Mouse (Mus musculus): ENCODE measurements around the gene Mcm10.
A peak's percentile ranks its signal among the peaks of the same experiment; 100 is the strongest.

Mcm10 gene

DNA sequence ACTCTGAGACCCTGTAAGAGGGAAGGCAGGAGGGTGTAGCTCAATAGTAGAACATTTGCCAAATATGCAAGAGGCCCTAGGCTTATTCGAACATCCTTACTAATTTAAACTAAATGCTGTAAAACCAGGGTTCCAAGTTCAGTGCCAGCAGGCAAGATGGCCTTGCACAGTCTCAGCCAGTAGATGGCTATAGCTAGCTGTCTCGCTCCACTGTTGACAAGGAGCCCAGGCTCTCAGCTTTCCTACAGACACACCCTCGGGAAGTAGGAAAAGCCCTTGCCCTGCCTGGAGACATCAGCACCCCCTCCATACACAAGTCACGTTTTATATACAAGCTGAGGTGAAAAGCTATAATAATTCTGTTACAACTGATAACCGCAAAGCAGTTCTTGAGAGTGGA lies 20.1 kb upstream of the Mcm10 start:
- no peak for DNase-seq (ENCODE audit: low read depth, low spot score)

DNA sequence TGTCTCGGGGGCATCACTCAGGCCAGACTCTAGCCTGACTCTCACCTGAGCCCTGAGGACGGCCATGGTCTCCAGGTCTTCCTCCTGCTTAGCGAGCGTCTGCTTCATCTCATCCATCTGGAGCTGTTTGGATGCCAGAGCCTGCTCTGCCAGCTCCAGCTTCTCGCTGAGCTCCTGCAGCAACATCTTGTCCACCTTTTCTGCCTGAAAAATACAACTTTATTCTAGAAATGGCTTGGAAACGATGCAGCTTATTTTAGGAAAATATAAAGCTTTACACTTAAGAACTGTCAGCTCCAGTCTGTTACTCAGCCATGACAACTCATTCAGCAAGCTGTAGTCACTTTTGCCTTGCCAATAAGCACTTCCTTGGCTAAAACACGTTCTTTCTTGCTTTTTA lies 18.6 kb upstream of the Mcm10 start:
- peak; percentile 71 for DNase-seq (ENCODE audit: low read depth, low spot score)

GRCm38 (mm10) chr2:5029808-5030207 lies 17.2 kb upstream of the Mcm10 start:
- DNase-seq (ENCODE audit: low read depth, low spot score), result no peak

- DNase-seq (ENCODE audit: low read depth, low spot score), result no peak
Measured at GRCm38 (mm10) chr2:5028047-5028446, 15.5 kb upstream of the Mcm10 start.

DNA sequence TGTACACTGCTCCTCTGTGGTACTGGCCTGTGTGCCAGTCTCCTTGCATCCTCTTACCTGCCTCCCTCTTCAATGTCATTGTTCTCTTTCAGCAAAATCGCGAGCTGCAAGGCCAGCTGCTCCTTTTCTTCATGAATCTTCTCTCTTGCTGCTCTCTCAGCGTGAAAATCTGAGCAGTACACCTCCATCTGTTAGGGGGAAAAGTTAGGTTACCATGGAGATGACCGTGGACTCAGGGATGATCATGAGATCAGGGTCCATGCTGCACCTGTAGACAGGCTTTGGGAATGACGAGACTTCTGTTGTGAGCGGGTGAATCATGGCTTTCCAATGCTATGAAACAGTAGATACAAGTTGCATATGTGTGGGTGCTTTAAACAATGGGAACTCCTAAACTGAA lies 14.5 kb upstream of the Mcm10 start:
- no peak for DNase-seq (ENCODE audit: low read depth, low spot score)

- DNase-seq (ENCODE audit: low read depth, low spot score), result no peak
Measured at GRCm38 (mm10) chr2:5025162-5025733, 12.7 kb upstream of the Mcm10 start.

GRCm38 (mm10) chr2:5023699-5024399 lies 11.3 kb upstream of the Mcm10 start:
- no peak for DNase-seq (ENCODE audit: low read depth, low spot score)

DNA sequence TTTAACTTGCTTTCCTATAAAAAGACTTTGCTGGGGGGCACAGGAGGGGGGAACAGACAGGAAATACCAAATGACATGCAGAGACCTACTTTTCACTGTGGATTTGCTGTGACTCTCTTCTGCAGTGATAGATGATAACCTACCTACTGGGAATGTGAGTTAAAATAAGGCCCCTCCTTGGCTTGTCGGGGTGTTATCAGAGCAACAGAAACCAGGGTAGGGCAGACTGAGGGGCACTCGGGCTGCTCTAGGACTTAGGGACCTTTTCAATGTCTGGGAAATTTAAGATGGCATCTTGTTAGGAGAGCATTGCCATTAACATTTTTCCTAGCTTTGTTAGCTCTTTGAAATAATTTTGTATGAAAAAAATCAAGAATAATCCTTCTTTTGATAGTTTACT lies 10.7 kb upstream of the Mcm10 start:
- no peak for DNase-seq (ENCODE audit: low read depth, low spot score)

GRCm38 (mm10) chr2:5019708-5020107 lies 7.1 kb upstream of the Mcm10 start:
- DNase-seq (ENCODE audit: low read depth, low spot score), result peak; percentile 76

- DNase-seq (ENCODE audit: low read depth, low spot score), result no peak
Measured at GRCm38 (mm10) chr2:5016922-5017321, 4.3 kb upstream of the Mcm10 start.

GRCm38 (mm10) chr2:5015527-5015926 lies 2.9 kb upstream of the Mcm10 start:
- DNase-seq (ENCODE audit: low read depth, low spot score), result no peak

DNA sequence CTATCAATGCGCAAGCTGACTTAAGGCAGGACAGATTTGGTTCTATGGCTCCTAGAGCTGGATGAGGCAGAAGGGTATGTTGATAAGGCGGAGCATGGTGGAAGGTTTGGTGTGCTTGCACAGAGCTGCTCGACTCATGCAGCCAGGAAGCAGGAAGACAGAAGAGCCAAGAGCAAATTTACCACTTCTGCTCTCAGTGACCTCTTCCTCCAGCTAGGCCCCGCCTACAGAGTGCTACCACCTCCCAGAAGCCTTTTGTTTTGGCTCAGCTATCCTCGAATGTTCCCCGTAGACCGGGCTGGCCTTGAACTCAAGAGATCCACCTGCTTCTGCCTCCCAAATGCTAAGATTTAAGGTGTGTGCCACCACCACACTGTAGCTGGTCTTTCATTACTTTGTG lies 2.0 kb upstream of the Mcm10 start:
- no peak for DNase-seq (ENCODE audit: low read depth, low spot score)

- no peak for DNase-seq (ENCODE audit: low read depth, low spot score)
Measured at GRCm38 (mm10) chr2:5011898-5012490, 597 bp downstream of the Mcm10 start.

- DNase-seq (ENCODE audit: low read depth, low spot score), result peak; percentile 17
Measured at GRCm38 (mm10) chr2:5007107-5007506, 5.5 kb downstream of the Mcm10 start.

DNA sequence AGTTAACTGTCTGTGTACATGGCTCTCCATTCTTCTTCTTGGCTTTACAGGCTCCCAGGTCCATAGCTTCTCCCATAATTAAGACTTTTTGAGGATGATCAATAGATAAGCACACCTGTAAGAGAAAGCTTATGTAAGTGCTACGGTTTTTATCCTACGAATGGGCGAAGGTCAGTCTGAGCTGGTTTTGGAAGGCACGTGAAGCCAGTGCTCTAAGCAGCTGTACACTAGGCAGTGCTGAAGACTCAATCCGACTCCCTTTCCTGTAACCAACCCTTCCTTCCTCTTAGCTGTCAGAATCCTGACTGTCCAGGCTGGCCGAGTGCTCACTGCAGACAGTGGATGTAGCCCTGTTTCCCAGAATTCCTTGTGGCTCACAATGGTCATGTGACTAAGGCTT lies 11.3 kb downstream of the Mcm10 start:
- no peak for DNase-seq (ENCODE audit: low read depth, low spot score)

GRCm38 (mm10) chr2:4998905-4999304 lies 13.7 kb downstream of the Mcm10 start:
- no peak for DNase-seq (ENCODE audit: low read depth, low spot score)

DNA sequence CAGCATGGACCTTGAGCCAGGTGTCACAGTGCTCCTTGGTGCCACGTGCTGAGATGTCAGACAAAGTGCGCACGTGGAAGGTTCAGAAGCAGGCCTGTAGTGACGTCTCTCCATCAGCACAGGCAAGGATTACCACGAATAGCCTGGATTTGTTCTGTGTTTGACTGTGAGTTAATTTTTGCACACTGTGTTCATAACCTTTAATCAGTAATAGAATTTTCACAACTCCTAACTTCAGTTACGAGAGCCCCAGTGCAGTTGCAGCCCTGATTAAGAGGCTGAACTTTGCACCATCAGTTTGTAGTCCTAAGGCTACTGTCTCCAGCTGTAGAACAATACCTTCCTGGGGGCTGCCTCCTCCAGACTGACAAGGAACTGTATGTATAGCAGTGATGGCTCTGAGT lies 16.2 kb downstream of the Mcm10 start:
- no peak for DNase-seq (ENCODE audit: low read depth, low spot score)

DNA sequence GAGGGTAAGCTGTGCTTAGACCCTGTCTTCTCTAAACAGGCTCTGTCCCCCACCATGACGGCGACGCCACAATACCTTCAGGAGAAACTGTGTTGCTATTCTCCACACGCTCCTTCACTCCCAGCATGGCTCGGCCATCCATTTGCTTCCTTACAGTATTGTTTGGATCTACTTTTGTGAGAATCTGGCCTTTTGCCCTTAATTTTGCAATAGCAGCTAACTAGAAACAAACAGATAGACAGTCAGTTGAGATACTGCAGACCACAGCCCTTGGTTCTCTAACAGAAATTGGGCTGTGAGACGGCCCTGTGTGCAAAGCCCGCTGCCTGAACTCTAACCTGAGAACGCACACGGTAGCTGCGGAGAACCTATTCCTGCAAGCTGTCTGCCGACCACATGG lies 16.9 kb downstream of the Mcm10 start:
- no peak for DNase-seq (ENCODE audit: low read depth, low spot score)

- no peak for DNase-seq (ENCODE audit: low read depth, low spot score)
Measured at GRCm38 (mm10) chr2:4994436-4994835, 18.2 kb downstream of the Mcm10 start.

- peak; percentile 48 for DNase-seq (ENCODE audit: low read depth, low spot score)
Measured at GRCm38 (mm10) chr2:4993584-4993983, 19.0 kb downstream of the Mcm10 start.

GRCm38 (mm10) chr2:4988826-4989424 lies 23.7 kb downstream of the Mcm10 start:
- no peak for DNase-seq (ENCODE audit: low read depth, low spot score)

GRCm38 (mm10) chr2:4987388-4988180 lies 25.0 kb downstream of the Mcm10 start:
- DNase-seq (ENCODE audit: low read depth, low spot score), result no peak

Measured in telencephalon, adult 2 months (tissue).